Mouse (Mus musculus) monocyte, adult 59 days (primary cell): ENCODE measurements around the gene Brinp2. TPM values are rescaled to one million over a fixed set of nuclear protein-coding genes. Genes with fewer than 3 reads are reported as not detected.

ENCODE experiments used
- total RNA-seq, 2 experiments: library from RNA; stranded (reverse); gene quantifications; one replicate each; pipeline ENCODE4 v1.2.4; 2023

The Brinp2 gene
- total RNA-seq = not detected

DNA sequence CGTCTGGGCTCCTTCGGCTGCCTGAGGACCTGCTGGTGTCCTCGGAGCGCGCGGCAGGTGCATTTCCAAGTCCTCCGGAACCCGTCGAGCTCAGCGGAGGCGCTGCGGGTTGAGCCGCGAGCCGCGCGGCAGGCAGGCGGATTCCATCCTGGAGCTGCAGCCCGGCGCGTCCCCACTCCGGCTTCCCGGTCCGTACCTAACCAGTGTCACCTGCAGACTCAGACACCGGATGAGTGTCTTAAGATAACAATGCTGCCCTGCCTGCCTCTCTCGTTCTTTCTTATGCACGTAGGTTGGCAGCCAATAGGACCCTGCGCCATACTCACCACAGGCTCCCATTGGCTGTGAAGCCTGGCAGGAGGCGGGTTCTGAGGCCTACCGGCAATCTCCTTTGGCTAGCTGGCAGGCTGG lies at the start of gene Brinp2:
Brinp2 (minus strand) TSS at position 276 of the 411 bp plus-strand sequence.

DNA sequence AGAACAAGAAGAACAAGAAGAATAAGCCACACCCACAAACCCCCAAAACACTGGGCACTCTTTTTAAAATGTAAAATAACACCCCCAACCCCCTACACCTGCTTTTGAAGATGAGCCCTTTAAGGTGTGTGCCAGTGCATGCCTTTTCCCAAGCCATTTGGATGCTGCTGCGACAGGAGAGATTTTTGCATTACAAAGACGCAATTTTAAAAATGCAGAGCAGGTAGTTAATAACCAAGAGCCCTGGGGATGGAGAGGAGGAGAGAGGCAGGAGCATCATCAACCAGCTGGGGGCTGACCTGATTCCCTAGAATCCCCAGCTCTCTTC lies 5.8 kb upstream of the Brinp2 start, which contains the start of gene Astn1:
Astn1 (plus strand) TSS at position 310 of the 328 bp plus-strand sequence.

Other genes starting within 250 kb of the Brinp2 start
- gene Astn1, start 5.9 kb upstream of the Brinp2 start, total RNA-seq = not detected